Mouse (Mus musculus) E14TG2a.4 (cell line): ENCODE data around the gene Ash1l.

Source experiments
- H3K27me3 ChIP-seq: 2 replicates; pipeline ENCODE4 v1.6.1; 2014; ENCODE audit warnings: low read length, control low read depth; ENCODE audit not compliant: insufficient read depth
- H3K36me3 ChIP-seq: 2 replicates; pipeline ENCODE4 v1.6.1; 2014; ENCODE audit warnings: low read length, control low read depth; ENCODE audit not compliant: insufficient read depth
- H3K4me1 ChIP-seq: replicated peaks from 2 replicates; pipeline ENCODE4 v1.6.1; 2014; ENCODE audit warnings: low read depth, low read length, control low read depth
- H3K4me3 ChIP-seq: replicated peaks from 2 replicates; pipeline ENCODE4 v1.5.1; 2014; ENCODE audit warnings: mild to moderate bottlenecking, low read length
- H3K9me3 ChIP-seq: 2 replicates; pipeline ENCODE4 v1.6.1; 2014; ENCODE audit warnings: low read length, control low read depth
- CTCF ChIP-seq: conservative IDR thresholded peaks from 2 replicates; pipeline ENCODE4 v1.5.1; 2014; ENCODE audit warnings: low read length
- NANOG ChIP-seq: IDR thresholded peaks from 2 replicates; pipeline ENCODE4 v1.6.1; 2014; ENCODE audit warnings: borderline replicate concordance, low read length, mixed read lengths
- POU5F1 ChIP-seq: IDR thresholded peaks from 2 replicates; pipeline ENCODE4 v1.6.1; 2014; ENCODE audit warnings: low read length, borderline replicate concordance

Gene Ash1l

GRCm38 (mm10) chr3:88950576-88951326, at the start of gene Ash1l, which contains the start of gene Dap3:
Gene Ash1l, plus strand, starts transcription at chr3:88950622.
Gene Dap3, minus strand, starts transcription at chr3:88951181.
- no peaks in the 10 kb centered on the region for H3K27me3 ChIP-seq
- TF ChIP-seq POU5F1 (no peak), CTCF (no peak), NANOG (no peak)
- H3K4me3 ChIP-seq: peak within 1 kb of the TSS; percentile 97
- H3K36me3 ChIP-seq: no peaks in the 10 kb centered on the region
- H3K4me1 ChIP-seq: peaks cover 36% of the 10 kb centered on the region
- H3K9me3 ChIP-seq: no peaks in the 10 kb centered on the region

GRCm38 (mm10) chr3:88904803-88905202, 45.6 kb upstream of the Ash1l start:
- Histone ChIP-seq H3K27me3 (no peaks in the 10 kb centered on the region), H3K4me1 (peaks cover 54% of the 10 kb centered on the region), H3K4me3 (no peak overlapping the region), H3K36me3 (peaks cover 94% of the 10 kb centered on the region), H3K9me3 (no peaks in the 10 kb centered on the region)
- TF ChIP-seq POU5F1: no peak
- TF ChIP-seq CTCF: no peak
- no peak for TF ChIP-seq NANOG

GRCm38 (mm10) chr3:88905209-88905608, 45.2 kb upstream of the Ash1l start:
- peaks cover 97% of the 10 kb centered on the region for H3K36me3 ChIP-seq
- H3K27me3 ChIP-seq: no peaks in the 10 kb centered on the region
- TF ChIP-seq POU5F1 (no peak), NANOG (no peak), CTCF (no peak)
- peaks cover 58% of the 10 kb centered on the region for H3K4me1 ChIP-seq
- no peak overlapping the region for H3K4me3 ChIP-seq
- H3K9me3 ChIP-seq: no peaks in the 10 kb centered on the region

GRCm38 (mm10) chr3:88905741-88906140, 44.7 kb upstream of the Ash1l start:
- TF ChIP-seq NANOG: no peak
- no peak for TF ChIP-seq CTCF
- TF ChIP-seq POU5F1: no peak
- peaks cover 63% of the 10 kb centered on the region for H3K4me1 ChIP-seq
- H3K4me3 ChIP-seq: no peak overlapping the region
- H3K27me3 ChIP-seq: no peaks in the 10 kb centered on the region
- peaks cover 97% of the 10 kb centered on the region for H3K36me3 ChIP-seq
- no peaks in the 10 kb centered on the region for H3K9me3 ChIP-seq

GRCm38 (mm10) chr3:88906393-88907159, 43.8 kb upstream of the Ash1l start:
- H3K27me3 ChIP-seq: no peaks in the 10 kb centered on the region
- no peak overlapping the region for H3K4me3 ChIP-seq
- peaks cover 99% of the 10 kb centered on the region for H3K36me3 ChIP-seq
- H3K9me3 ChIP-seq: no peaks in the 10 kb centered on the region
- TF ChIP-seq POU5F1 (no peak), CTCF (no peak)
- peaks cover 72% of the 10 kb centered on the region for H3K4me1 ChIP-seq

- Histone ChIP-seq H3K27me3 (no peaks in the 10 kb centered on the region), H3K36me3 (peaks cover 67% of the 10 kb centered on the region), H3K4me3 (peak overlapping the region; percentile 97), H3K9me3 (no peaks in the 10 kb centered on the region), H3K4me1 (peaks cover 60% of the 10 kb centered on the region)
- no peak for TF ChIP-seq NANOG
- TF ChIP-seq CTCF: no peak
- no peak for TF ChIP-seq POU5F1
These were observed 37.8 kb upstream of the Ash1l start for GRCm38 (mm10) chr3:88912585-88912984.

- H3K9me3 ChIP-seq: no peaks in the 10 kb centered on the region
- TF ChIP-seq POU5F1 (no peak), NANOG (no peak), CTCF (no peak)
- H3K27me3 ChIP-seq: no peaks in the 10 kb centered on the region
These were observed 36.7 kb upstream of the Ash1l start, which contains the start of gene Msto1 for GRCm38 (mm10) chr3:88913511-88914383. Gene Msto1, minus strand, starts transcription at chr3:88913999.

GRCm38 (mm10) chr3:88914384-88914810, 36.0 kb upstream of the Ash1l start:
- Histone ChIP-seq H3K9me3 (no peaks in the 10 kb centered on the region), H3K4me1 (peaks cover 47% of the 10 kb centered on the region), H3K4me3 (peak overlapping the region; percentile 97), H3K27me3 (no peaks in the 10 kb centered on the region), H3K36me3 (peaks cover 51% of the 10 kb centered on the region)
- TF ChIP-seq CTCF (no peak), POU5F1 (no peak), NANOG (no peak)

More at GRCm38 (mm10) chr3:88913511-88914383, 36.7 kb upstream of the Ash1l start, which contains the start of gene Msto1:
- Histone ChIP-seq H3K36me3 (peaks cover 56% of the 10 kb centered on the region), H3K4me3 (peak within 1 kb of the TSS; percentile 97), H3K4me1 (peaks cover 49% of the 10 kb centered on the region)
